Mouse (Mus musculus): ENCODE results near the gene Cdk9. TPM values are rescaled to one million over a fixed set of nuclear protein-coding genes. Genes with fewer than 3 reads are reported as not detected.
A peak's percentile ranks its signal among the peaks of the same experiment; 100 is the strongest.

The Cdk9 gene
- total RNA-seq, 2 experiments from 2014 or later = 73.2 to 87.4 TPM

- DNase-seq (ENCODE audit: low spot score in 2 of 2) = no peak
These were observed 3.2 kb downstream of the Cdk9 start for GRCm38 (mm10) chr2:32709521-32710137.

DNA sequence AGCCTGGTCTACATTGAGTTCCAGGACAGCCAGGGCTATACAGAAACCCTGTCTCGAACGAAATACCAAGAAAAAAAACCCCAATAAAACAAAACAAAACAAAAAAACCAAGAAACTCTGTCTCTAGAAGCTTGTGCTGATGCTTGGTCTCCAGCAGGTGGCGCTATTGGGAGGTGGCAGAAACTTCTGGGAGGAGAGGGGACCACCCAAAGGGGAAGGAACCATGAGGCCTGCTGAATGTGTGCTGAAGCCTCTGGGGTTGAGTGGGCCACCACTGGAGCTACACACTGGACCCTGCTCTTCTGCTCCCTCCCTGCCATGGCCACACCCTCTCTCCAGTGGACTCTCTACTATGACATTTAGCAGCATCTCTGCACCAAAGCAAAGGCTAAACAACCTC, 4.2 kb downstream of the Cdk9 start:
- DNase-seq (ENCODE audit: low spot score in 2 of 2) = peak; percentile 48 to 66

DNA sequence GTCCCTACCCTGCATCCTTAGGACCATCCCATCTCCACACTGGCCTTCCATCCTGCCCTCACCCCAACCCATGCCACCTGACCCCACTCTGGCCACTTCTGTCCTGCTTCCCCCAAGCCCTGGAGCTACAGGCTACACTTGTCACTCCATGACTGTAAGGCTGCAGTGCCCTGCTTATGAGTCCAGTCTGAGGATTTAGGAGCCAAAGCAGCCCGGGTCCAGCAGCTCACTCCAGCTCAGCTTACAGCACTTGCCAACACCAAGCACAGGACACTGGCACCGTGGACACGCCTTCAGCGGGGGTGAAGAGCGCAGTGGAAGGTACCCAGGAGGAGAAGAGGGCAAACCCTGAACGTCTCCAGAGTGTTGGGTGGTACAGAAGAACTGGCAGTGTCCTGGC, 5.9 kb downstream of the Cdk9 start:
- no peak for DNase-seq (ENCODE audit: low spot score in 2 of 2)

DNA sequence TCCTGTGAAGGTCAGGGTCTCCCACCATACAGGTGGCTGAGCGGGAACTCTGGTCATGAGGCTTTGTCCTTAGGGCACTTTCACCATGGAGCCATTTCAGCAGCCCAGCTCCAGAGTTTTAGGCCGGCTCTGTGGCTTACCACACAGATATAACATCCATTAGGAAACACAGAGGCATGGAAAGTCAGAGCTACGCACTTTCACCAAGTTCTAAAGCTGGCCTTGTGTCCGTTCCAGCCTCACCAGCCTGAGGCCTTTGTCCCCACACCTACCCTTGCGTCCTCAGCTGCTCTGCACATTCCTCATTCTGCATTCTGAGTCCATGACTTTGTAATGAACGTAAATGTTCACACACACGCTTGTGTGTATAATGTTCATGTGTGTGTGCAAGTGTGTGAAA, 7.9 kb downstream of the Cdk9 start:
- no peak for DNase-seq (ENCODE audit: low spot score in 2 of 2)

DNA sequence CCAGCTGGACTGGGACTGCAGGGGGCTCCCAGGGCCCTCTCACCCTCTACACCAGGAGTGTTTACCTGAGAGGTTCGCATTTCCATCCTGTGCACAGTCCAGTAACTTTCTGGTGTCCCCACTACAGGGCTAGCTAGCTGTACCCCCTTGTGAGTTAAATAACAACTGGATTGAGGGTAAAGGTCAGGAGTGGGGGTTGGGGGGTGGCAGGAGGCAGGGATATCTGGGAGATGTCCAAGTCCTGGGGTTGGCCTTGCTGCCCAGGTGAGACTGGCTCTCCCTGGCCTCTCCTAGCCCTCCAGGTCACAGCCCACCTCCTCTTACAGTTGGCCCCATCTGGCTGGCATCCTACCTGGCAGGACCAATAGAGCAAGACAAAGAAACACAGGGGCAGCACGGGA, 8.9 kb downstream of the Cdk9 start, which contains the start of gene Fpgs:
Fpgs (minus strand) TSS at position 125 of the 401 bp plus-strand sequence.
- no peak for DNase-seq (ENCODE audit: low spot score in 2 of 2)

DNA sequence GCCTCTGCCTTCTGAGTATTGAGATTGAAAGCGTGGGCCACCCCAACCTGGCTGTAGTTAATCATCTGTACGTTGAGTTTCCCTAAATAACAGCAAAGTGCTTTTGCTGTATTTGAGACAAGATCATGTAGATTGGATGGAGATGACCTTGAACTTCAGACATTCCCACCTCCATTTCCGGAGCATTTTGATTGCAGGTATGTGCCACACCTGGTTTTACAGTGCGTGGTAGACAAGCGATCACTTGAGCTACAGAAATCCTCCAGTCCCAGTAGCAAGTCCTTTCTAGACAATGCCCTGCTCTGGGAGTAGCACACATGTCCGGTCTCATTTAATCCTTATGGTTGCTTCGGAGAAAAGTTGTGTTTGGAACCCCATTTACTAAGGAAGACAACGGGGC, 9.8 kb downstream of the Cdk9 start:
- no peak for DNase-seq (ENCODE audit: low spot score in 2 of 2)

- DNase-seq (ENCODE audit: low spot score in 2 of 2) = no peak
These were observed 11.7 kb downstream of the Cdk9 start for GRCm38 (mm10) chr2:32700966-32701743.

DNA sequence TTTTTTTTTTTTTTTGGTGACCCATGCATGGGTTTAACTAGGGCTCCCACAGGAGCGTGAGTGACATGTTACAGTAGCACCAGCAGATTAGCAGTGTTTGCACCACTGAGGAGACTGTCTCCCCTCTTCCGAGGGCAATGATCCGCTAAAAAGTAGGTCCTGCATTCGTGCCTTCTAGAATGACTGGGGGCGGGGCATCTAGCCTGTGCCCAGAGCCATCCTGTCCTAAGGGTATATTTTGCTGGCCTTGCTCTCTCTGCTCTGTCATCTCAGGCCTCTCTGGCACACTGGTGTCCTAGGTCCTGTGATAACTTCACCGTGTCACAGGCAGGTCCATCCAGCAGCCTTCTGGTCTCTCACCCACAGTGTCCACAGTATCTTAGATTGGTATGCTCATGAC, 13.2 kb downstream of the Cdk9 start:
- DNase-seq (ENCODE audit: low spot score in 2 of 2) = no peak

GRCm38 (mm10) chr2:32694691-32695090, 18.2 kb downstream of the Cdk9 start:
- DNase-seq (ENCODE audit: low spot score in 2 of 2) = no peak

GRCm38 (mm10) chr2:32693823-32694411, 19.0 kb downstream of the Cdk9 start:
- peak; percentile 94 to 95 for DNase-seq (ENCODE audit: low spot score in 2 of 2)

DNA sequence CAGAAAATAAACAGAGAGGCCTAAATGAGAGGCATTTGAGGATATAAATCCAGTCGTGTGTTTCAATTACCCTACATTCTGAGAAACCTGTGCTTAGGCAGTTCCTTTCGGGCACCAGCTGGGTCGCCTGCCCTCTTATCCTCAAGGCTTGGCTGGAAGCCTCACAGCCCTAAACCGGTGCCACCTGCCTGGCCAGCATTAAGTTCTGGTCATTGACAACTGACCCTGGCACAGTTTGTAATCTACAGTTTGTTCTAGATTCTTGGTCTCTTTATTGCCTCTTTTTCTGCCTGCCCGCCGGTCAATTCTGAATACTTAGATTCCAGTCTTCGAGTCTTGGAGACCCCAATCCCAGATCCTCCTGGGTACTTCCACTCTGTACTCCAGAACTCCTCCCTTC, 19.6 kb downstream of the Cdk9 start:
- no peak for DNase-seq (ENCODE audit: low spot score in 2 of 2)

GRCm38 (mm10) chr2:32692496-32692895, 20.4 kb downstream of the Cdk9 start:
- DNase-seq (ENCODE audit: low spot score in 2 of 2) = no peak

DNA sequence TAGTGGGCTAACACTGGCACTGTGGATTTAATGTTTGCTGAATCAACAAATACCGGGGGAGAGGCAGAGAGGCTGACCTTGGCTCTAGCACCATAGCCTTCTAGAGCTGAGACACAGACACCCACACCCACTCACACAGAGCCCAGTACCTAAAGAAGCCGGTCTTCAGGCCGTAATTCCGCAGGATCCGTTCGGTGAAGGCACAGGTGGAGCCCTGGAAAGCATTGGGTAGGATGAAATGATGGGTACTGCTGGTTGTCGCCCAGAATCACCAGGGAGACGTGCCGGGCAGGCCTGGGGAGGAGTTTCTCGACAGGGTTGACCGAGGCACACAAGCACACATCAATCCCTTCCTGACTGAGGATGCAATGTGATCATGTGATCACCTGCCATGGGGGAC, 21.8 kb downstream of the Cdk9 start:
- no peak for DNase-seq (ENCODE audit: low spot score in 2 of 2)

- DNase-seq (ENCODE audit: low spot score in 2 of 2) = peak; percentile 89 to 90
These were observed 23.5 kb downstream of the Cdk9 start for GRCm38 (mm10) chr2:32689420-32689819.

DNA sequence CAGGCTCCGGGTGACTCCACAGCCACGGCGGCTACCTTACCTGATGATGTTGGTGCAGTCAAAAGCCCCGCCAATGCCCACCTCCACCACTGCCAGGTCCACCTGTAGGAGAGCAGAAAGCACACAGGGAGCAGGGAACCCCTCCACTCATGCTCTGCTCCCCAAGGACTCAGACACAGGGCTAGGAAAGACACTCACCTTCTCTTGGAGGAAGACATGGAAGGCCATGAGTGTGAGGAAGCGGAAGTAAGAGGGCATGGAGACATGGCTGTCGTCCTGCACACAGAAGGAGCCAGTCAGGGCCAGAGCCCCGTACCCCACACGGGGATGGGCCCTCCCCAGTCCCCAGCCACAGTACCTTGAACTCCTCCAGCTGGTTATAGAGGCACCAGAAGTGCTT, 25.3 kb downstream of the Cdk9 start:
- DNase-seq (ENCODE audit: low spot score in 2 of 2) = no peak

- DNase-seq (ENCODE audit: low spot score in 2 of 2) = no peak
These were observed 26.2 kb downstream of the Cdk9 start for GRCm38 (mm10) chr2:32686640-32687039.

DNA sequence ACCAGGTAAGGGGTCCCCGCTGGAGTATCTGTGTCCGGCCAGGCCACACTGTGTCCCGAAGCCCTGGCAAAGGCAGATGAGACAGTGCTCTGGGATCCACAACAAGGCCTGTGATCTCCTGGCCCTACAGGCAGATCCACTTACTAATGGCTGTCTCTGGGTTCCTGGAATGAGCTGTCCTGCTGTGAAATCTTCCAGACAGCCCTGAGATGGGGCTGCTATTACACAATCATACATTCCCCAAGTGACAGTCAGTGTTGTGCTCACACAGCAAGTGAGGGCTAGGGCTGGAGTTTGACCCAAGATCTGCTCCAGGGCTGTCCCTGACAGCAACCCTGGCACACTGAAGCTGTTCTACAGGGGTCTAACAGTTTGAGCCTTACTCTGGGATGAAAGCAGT, 27.1 kb downstream of the Cdk9 start:
- DNase-seq (ENCODE audit: low spot score in 2 of 2) = peak in 1 of 2 experiments; percentile 39

DNA sequence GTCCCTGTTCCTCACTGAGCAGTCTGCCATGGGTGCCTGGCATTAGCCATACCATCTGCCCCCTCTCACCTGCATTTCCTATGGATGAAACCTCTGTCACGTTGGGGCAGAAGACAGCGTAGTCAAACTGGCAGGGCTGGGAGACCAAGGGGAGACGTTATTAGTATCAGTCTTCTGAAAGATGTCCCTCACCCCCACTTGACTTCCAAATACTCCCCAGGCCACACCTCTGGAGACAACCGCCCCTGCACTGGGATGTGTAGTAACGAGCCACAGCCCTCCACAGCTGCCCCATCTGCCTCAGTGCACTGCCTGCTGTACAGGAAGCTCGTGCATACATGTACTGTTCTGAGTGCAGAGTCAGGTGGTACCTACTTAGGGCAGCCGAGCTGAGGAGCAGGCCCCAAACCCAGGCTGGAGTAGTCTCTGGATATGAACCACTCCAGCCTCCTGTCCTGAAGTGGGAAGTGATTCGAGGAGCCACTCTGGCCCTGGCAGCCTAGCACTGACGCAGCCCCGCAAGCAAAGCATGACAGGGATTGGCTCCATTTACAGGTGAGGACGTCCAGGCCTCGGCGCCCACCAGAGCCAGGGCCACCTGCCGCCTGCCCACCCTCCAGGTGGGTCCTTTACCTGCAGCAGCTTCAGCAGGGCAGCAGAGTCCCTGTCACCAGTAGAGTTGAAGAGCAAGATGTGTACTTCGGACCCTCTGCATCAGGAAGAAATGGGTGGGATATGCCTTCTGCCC, 28.0 kb downstream of the Cdk9 start:
- no peak for DNase-seq (ENCODE audit: low spot score in 2 of 2)

DNA sequence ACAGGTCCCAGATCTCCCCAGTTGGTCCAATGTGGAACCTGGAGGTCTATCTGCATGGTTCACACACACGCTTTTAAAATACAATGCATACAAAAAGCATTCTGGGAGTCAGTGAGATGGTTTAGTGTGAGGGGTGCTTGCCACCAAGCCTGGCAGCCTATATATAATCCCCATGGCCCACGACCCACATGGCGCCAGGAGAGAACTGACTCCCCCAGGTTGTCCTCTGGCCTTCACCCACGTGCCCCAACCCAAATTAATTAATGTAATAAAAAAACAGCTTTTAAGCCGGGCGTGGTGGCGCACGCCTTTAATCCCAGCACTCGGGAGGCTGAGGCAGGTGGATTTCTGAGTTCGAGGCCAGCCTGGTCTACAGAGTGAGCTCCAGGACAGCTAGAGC, 29.2 kb downstream of the Cdk9 start:
- DNase-seq (ENCODE audit: low spot score in 2 of 2) = no peak

GRCm38 (mm10) chr2:32682721-32683417, 30.0 kb downstream of the Cdk9 start:
- no peak for DNase-seq (ENCODE audit: low spot score in 2 of 2)

DNA sequence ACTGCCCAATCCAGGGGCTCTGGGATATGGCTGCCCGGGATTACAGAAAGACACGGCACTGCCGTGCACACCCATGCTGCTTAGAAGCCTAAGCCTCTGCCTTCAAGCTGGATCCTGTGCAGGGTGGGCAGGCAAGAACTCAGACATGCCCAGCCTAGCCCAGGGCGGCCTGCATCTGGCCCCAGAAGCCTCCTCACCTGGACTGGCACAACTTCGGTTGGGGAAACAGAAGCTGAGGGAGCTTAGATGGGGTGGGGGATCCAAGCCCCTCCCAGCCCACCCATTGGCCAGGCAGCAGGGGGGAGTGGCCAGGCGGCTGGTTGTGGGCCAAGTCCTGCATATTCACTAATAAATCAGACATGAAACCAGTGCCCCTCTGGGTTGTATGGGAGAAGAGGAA, 31.1 kb downstream of the Cdk9 start:
- no peak for DNase-seq (ENCODE audit: low spot score in 2 of 2)
